Mouse (Mus musculus): Measurements from ENCODE around the gene Tmem259.

DNA sequence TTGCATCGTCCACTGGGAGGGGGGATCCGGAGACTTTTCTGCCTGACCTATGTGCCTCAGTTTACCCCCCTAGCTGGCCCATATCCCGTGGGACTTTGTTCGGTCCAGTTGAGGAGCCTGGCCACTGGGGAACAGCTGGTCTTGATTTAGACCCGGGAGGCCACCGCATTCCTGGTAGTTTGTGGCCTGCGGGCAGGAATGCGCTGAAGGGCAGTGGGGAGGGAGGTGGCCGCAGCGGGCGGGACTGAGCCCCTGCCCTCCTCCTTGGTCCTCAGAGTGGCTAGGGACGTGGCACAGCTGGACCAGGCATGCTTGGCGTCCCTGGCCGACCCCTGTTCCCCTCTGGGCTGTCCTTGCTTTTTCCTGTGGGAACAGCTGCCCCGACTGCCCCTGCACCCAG is 5.7 kb upstream of the Tmem259 start:
- TF ChIP-seq CTCF (IDR thresholded peaks at IDR 0.05; ENCODE audit: insufficient read depth, low read depth, low read length) (no peak), POLR2A (IDR thresholded peaks at IDR 0.05; ENCODE audit: insufficient read depth, low read depth, low read length) (no peak)

Data from olfactory bulb, adult 2 months (tissue).